Mouse (Mus musculus): Measurements from ENCODE around the gene Taf8.

DNA sequence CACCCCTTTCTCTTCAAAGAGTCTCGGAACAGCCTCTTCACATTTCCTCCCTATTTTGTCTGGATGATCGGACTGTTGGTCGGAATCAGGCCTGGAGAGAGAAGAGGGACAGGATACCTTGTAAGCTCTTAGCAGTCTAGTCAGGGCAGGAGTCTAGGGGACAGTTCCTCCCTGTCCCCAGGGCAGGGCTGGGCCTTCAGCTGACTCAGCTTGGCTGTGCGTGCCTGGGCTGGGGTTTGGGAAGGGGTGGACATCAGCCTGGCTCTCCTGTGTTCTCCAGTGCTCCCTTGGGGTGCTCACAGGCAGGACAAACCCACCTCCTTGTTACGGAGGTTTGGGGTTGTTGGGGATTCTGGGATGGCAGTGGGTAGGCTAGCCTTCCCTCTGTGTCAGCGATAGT lies 63.5 kb downstream of the Taf8 start:
- TF ChIP-seq POLR2A (IDR thresholded peaks at IDR 0.05; ENCODE audit: borderline replicate concordance, control insufficient read depth, low read depth, low read length) (no peak), CTCF (IDR thresholded peaks at IDR 0.05; ENCODE audit: control insufficient read depth, insufficient read depth, low read length) (no peak)
